Mouse (Mus musculus) midbrain, embryonic 12.5 days (tissue): ENCODE data around the gene Fbxw21. TPM values are rescaled to one million over a fixed set of nuclear protein-coding genes. Genes with fewer than 3 reads are reported as not detected.

Experiments
- ATAC-seq: fragments of 200-750 bp; cut with Nextera tagmentation; 2 replicates; pipeline ENCODE4 v1.8.0; 2017; ENCODE audit warnings: low read depth, moderate TSS enrichment, moderate library complexity; ENCODE audit not compliant: low FRiP score
- H3K27ac ChIP-seq: fragments of 300-500 bp; sonication (generic); replicated peaks from 2 replicates; pipeline ENCODE4 v1.5.1; 2016; ENCODE audit warnings: mild to moderate bottlenecking
- H3K27me3 ChIP-seq: fragments of 300-500 bp; sonication (generic); 2 replicates; pipeline ENCODE4 v1.6.1; 2016; ENCODE audit warnings: mild to moderate bottlenecking
- H3K36me3 ChIP-seq: fragments of 300-500 bp; sonication (generic); 2 replicates; pipeline ENCODE4 v1.6.1; 2016
- H3K4me1 ChIP-seq: fragments of 300-500 bp; sonication (generic); 2 replicates; pipeline ENCODE4 v1.6.1; 2016
- H3K4me2 ChIP-seq: fragments of 300-500 bp; sonication (generic); replicated peaks from 2 replicates; pipeline ENCODE4 v1.6.1; 2016; ENCODE audit warnings: mild to moderate bottlenecking, moderate library complexity
- H3K4me3 ChIP-seq: fragments of 300-500 bp; sonication (generic); 2 replicates; pipeline ENCODE4 v1.5.1; 2016; ENCODE audit warnings: mild to moderate bottlenecking
- H3K9ac ChIP-seq: fragments of 300-500 bp; sonication (generic); replicated peaks from 2 replicates; pipeline ENCODE4 v1.6.1; 2016; ENCODE audit warnings: mild to moderate bottlenecking, moderate library complexity
- H3K9me3 ChIP-seq: fragments of 300-500 bp; sonication (generic); 2 replicates; pipeline ENCODE4 v1.6.1; 2016; ENCODE audit warnings: mild to moderate bottlenecking
- WGBS: fragments of 180-500 bp; shearing (Covaris S2); methylation state at CpG from one replicate; pipeline ENCODE4 v1.1.7; 2016; 5-methylcytosine and 5-hydroxymethylcytosine counted together
- polyA plus RNA-seq: library from polyadenylated mRNA; unstranded; fragments of >200 nt; fragmentation: Nextera tagmentation; extraction: Ambion mirVana; gene quantifications from 2 replicates; pipeline ENCODE4 v1.2.1, GENCODE M21; 2016

Fbxw21 gene
- polyA plus RNA-seq, 1 experiment from 2014 or later: not detected

DNA sequence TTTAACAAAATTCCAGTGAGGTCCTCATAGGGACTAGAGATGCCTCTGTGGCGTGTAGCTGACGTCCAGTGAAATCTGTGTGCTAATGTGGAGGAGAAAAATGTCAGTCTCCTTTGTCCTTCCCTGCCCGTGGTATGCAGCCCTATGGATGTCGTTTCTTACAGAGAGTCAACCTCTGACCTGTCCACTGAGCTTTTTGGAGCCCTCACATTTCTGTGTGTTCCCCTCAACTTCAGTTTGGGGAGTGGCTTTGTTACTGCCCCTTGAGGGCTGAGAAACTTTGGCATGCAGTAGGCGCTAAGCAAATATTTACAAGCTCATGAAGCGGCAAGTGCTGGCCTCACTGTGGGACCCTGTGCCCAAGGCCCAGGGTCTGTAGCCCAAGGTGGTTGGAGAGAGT lies 64.5 kb downstream of the Fbxw21 start:
- Histone ChIP-seq H3K4me2 (peak overlapping the region; percentile 84), H3K27ac (peak overlapping the region; percentile 100), H3K9me3 (no peaks in the 10 kb centered on the region), H3K9ac (peak overlapping the region; percentile 96), H3K4me1 (peaks cover 51% of the 10 kb centered on the region), H3K27me3 (no peaks in the 10 kb centered on the region), H3K36me3 (peaks cover 40% of the 10 kb centered on the region), H3K4me3 (peak overlapping the region; percentile 77)
- WGBS: 10% methylated on average over 6 of the region's 6 CpGs
- no peak for ATAC-seq

DNA sequence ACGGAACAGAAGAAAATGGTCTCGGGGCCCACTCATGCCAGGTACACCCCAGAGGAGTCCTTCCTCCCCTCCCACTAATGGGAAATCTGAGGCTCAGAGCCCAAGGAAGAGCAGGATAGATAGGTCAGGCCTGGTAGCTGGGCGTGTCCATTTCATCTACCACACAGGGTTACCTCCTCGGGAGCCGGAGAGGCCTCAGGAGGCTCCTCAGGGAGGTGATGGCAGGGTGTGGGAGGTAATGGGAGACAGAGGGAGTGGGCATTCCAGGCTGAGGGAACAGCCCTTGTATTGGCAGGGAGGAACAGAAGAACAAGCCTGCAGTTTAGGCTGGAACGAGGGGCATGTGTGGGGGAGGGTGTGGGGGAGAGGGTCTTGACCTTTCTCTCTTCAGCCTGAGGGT lies 65.0 kb downstream of the Fbxw21 start:
- peaks cover 40% of the 10 kb centered on the region for H3K36me3 ChIP-seq

DNA sequence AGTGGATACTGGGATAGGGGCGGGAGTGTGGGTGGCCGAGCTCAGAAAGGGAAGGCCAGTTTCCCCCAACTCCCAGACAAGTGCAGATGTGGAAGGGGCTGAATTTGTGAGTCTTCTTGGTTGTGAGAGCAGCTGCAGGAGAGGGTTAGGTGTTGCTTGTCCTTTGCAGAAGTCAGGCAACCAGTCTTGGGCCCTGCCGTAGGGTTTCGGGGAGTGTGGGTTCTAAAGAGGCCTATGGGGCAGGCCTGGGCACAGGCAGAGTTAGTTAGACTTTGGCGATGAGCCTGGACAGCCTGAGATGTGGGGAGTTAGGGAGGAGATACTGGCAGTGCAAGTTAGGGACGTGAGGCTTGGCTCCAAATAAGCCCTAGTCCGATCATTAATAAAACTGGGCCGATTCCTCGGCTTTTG lies 65.6 kb downstream of the Fbxw21 start:
- H3K27me3 ChIP-seq: no peaks in the 10 kb centered on the region
- H3K4me3 ChIP-seq: peak overlapping the region; percentile 77
- H3K4me1 ChIP-seq: peaks cover 51% of the 10 kb centered on the region
- H3K9ac ChIP-seq: peak overlapping the region; percentile 96
- no peak for ATAC-seq
- peaks cover 40% of the 10 kb centered on the region for H3K36me3 ChIP-seq
- 12% methylated on average over 9 of the region's 9 CpGs for WGBS
- no peaks in the 10 kb centered on the region for H3K9me3 ChIP-seq
- peak overlapping the region; percentile 100 for H3K27ac ChIP-seq
- H3K4me2 ChIP-seq: peak overlapping the region; percentile 84

More for the DNA sequence above, 65.0 kb downstream of the Fbxw21 start:
- H3K27me3 ChIP-seq: no peaks in the 10 kb centered on the region
- 18% methylated on average over 6 of the region's 6 CpGs for WGBS
- peak overlapping the region; percentile 96 for H3K9ac ChIP-seq
- 0 out of 2 replicates have a peak, but pooled peaks have one; percentile 3 for ATAC-seq
- H3K9me3 ChIP-seq: no peaks in the 10 kb centered on the region
- H3K4me2 ChIP-seq: peak overlapping the region; percentile 84
- H3K27ac ChIP-seq: peak overlapping the region; percentile 100
- peaks cover 51% of the 10 kb centered on the region for H3K4me1 ChIP-seq
- peak overlapping the region; percentile 77 for H3K4me3 ChIP-seq

DNA sequence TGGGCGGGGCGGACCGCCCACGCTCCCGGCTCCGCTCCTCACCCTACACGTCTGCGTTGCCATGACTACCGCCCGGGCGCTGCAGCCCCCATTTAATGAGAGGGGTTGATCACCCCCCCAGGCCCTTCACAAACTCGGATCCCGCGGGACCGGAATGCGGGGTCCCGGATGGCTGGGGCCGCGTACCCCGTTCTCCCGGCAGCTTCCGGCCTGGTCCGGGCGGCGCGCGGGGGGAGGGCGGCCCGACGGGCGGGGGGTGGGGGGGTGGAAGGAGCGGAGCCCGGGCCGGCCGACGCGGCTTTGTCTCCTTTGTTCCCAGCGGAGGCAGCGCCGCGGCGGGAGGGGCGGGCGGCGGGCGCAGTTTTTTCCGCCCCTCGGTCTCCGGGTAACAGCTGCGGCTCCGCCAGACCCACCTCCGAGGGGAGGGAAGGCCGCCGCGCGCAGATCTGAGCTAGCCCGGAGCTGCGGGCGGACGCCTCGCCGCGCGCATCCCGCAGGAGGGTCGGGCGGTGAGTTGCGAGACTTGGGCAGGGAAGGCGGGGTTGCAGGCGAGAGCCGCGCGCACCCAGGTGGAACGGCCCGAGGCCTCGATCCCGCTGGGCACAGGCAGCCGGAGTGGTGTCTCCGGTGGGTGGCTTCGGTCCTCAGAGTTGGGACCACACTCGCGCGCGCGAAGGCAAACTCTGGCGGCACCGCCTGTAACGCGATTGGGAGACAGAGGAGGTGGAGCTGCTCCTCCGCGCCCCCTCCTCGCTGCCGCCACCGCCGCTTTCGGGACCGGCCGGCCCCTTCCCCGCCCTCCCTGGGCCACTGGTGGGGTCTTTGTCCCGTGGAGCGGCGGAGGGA lies 66.5 kb downstream of the Fbxw21 start, which contains the start of gene Plxnb1:
TSS of gene Plxnb1 (plus strand) at position 253 of the 846 bp plus-strand sequence.
- peak; percentile 75 for ATAC-seq
- Histone ChIP-seq H3K4me2 (peak within 1 kb of the TSS; percentile 84), H3K27ac (peak within 1 kb of the TSS; percentile 100), H3K36me3 (peaks cover 38% of the 10 kb centered on the region), H3K4me1 (peaks cover 49% of the 10 kb centered on the region), H3K9me3 (no peaks in the 10 kb centered on the region), H3K9ac (peak within 1 kb of the TSS; percentile 96), H3K4me3 (peak within 1 kb of the TSS; percentile 77), H3K27me3 (no peaks in the 10 kb centered on the region)
- WGBS: under 1% methylated on average over 82 of the region's 102 CpGs

DNA sequence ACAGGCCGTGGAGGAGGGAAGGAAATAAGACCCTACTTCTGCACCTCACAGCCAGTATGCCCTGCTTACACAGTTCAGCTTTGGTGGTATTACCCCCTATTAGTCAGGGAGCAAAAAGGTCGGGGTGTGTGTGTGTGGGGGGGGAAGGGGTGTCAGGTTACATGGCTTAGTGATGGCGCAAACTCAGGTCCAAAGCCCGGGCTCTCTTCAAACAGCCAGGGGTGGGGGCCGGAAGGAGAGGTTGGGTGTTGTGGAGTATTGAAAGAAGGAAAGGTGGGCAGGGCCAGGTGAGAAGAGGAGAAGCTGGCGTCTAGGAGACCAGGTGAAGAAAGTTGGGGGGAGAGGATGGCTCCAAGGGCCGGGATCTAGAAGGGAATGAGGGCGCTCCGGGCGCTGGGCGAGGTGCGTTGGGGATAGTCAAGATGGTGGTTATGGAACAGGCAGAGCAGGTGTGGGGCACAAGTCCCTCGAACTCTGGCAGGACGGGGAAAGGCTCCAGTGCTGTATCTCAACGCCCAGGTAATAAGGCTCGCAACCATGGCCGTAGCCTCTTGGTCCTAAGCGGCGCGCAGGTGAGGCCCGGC lies 67.2 kb downstream of the Fbxw21 start:
- Histone ChIP-seq H3K9ac (peak overlapping the region; percentile 96), H3K4me3 (peak overlapping the region; percentile 77), H3K27ac (peak overlapping the region; percentile 100), H3K27me3 (no peaks in the 10 kb centered on the region), H3K4me1 (peaks cover 52% of the 10 kb centered on the region), H3K36me3 (peaks cover 37% of the 10 kb centered on the region), H3K9me3 (no peaks in the 10 kb centered on the region), H3K4me2 (peak overlapping the region; percentile 84)
- ATAC-seq: peak; percentile 0; the same call in 1 of the 2 replicates
- WGBS: 1% methylated on average over 21 of the region's 21 CpGs

DNA sequence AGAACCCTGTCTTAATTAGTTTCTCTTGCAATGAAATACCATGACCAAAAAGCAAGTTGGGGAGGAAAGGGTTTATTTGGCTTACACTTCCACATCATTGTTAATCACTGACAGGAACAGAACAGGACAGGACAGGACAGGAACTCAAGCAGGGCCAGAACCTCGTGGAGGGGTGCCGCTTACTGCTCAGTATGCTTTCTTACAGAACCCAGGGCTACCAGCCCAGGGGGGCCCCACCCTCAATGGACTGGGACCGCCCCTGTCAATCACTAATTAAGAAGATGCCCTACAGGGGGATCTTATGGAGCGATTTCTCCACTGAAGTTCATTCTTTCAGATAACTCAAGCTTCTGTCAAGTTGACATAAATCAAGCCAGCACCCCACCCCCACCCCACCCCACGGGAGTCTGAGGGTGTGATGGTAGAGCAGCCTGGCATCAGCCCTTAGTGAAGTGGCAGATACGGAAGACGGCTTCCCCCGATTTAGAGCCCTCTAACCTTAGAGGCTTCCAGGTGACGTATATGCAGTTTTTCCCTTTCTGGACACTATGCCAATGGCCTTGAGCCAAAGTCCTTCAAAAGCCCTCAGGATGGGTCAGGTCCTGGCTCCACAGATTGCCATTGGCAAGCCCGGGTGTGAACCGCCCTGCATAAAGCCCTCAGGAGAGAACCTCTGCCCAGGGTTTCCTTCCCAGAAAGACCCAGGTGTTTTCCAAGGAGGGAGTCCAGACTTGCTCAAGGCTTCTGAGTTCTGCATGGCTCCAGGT lies 67.9 kb downstream of the Fbxw21 start:
- peak overlapping the region; percentile 84 for H3K4me2 ChIP-seq
- peak overlapping the region; percentile 77 for H3K4me3 ChIP-seq
- H3K4me1 ChIP-seq: peaks cover 46% of the 10 kb centered on the region
- no peaks in the 10 kb centered on the region for H3K27me3 ChIP-seq
- WGBS: 22% methylated on average over 11 of the region's 11 CpGs
- H3K36me3 ChIP-seq: peaks cover 34% of the 10 kb centered on the region
- H3K9me3 ChIP-seq: no peaks in the 10 kb centered on the region
- H3K27ac ChIP-seq: peak overlapping the region; percentile 100
- peak overlapping the region; percentile 96 for H3K9ac ChIP-seq
- no peak for ATAC-seq

DNA sequence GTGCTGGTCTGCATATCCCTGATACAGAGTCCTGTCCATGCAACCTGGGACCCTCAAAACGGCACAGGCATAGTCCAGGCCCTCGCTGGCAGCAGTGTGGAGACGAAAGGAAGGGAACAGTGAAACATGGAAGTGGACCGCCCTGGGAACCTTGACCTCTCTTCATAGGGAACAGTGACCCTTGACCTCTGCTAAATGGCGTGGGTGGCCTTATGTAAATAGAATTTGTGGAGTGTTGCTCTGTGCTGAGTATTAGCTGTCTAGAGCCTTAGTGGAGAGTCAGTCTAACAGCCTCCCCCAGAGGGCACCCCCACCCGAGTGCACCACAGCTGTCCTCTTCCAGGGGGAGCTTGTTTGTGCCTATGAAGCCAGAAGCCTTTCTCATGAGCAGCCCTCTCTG lies 69.0 kb downstream of the Fbxw21 start:
- Histone ChIP-seq H3K27me3 (no peaks in the 10 kb centered on the region), H3K9me3 (no peaks in the 10 kb centered on the region), H3K4me3 (no peak overlapping the region), H3K27ac (no peak overlapping the region), H3K4me1 (peaks cover 39% of the 10 kb centered on the region), H3K4me2 (no peak overlapping the region), H3K9ac (no peak overlapping the region), H3K36me3 (peaks cover 31% of the 10 kb centered on the region)
- no peak for ATAC-seq
- 31% methylated on average over 6 of the region's 6 CpGs for WGBS

DNA sequence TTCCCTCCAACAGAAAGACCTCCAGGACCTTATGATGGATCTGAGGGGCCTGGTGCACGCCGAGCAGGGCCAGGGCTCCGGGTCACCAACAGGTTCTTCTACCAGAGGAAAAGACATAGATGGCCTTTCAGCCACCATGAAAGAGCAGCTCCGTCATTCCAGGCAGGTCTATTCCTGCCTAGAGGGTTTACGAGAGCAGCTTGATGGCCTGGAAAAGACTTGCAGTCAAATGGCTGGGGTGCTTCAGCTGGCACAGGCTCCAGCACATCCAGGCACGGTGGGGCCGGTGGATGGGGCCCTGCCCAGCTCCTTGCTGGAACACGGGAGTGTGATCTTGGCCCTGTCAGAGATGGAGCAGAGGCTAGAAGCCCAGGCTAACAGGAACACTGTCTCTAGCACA lies 70.0 kb downstream of the Fbxw21 start:
- Histone ChIP-seq H3K4me2 (no peak overlapping the region), H3K27me3 (no peaks in the 10 kb centered on the region), H3K4me1 (peaks cover 29% of the 10 kb centered on the region), H3K27ac (no peak overlapping the region), H3K9me3 (no peaks in the 10 kb centered on the region), H3K36me3 (peaks cover 31% of the 10 kb centered on the region), H3K4me3 (no peak overlapping the region), H3K9ac (no peak overlapping the region)
- ATAC-seq: no peak
- WGBS: 91% methylated on average over 8 of the region's 8 CpGs

DNA sequence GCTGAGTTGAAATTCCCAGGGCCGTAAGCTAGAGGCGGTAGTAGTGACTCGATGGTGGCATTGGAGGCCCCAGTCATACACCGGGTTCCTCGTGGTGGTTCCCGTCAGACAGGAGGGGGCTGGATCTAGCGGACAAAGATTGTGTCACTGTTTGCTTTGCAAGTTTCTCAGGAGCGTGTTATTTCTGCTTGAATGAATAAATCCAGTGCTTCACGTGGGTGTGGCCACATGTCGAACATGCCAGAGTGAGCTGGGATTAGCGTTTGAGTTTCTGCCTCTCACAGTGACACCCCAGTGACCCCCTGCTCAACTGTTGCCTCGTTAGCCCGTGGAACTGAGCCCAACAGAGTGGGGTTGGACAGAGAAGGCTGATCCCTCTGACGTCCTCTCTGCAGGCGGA lies 71.4 kb downstream of the Fbxw21 start:
- ATAC-seq: no peak
- Histone ChIP-seq H3K36me3 (peaks cover 31% of the 10 kb centered on the region), H3K4me2 (no peak overlapping the region), H3K9me3 (no peaks in the 10 kb centered on the region), H3K9ac (no peak overlapping the region), H3K27me3 (no peaks in the 10 kb centered on the region), H3K4me1 (peaks cover 28% of the 10 kb centered on the region), H3K4me3 (no peak overlapping the region), H3K27ac (no peak overlapping the region)
- WGBS: 49% methylated on average over 15 of the region's 15 CpGs
